Mouse (Mus musculus) CH12.LX (cell line): ENCODE data around the gene Txnrd1. TPM values are rescaled to one million over a fixed set of nuclear protein-coding genes. Genes with fewer than 3 reads are reported as not detected.

Experiments used
- DNase-seq: peaks from one replicate; pipeline ENCODE4 v3.0.0-alpha.2; 2013; ENCODE audit errors: extremely low read depth
- H3K27ac ChIP-seq: 2 replicates; pipeline ENCODE4 v1.5.1; 2012; ENCODE audit warnings: low read depth, mild to moderate bottlenecking, control low read depth, moderate library complexity; ENCODE audit not compliant: insufficient read depth
- H3K27me3 ChIP-seq: replicated peaks from 2 replicates; pipeline ENCODE3; 2012; ENCODE audit warnings: inconsistent platforms
- H3K36me3 ChIP-seq, 2 experiments: replicated peaks in 1 of 2; 2 replicates each; pipeline versions ENCODE3 to v1.6.1; 2012; ENCODE audit warnings: inconsistent platforms in 1 of 2, low read length in 1 of 2, mild to moderate bottlenecking in 1 of 2, mixed read lengths in 1 of 2, moderate library complexity in 1 of 2; ENCODE audit not compliant: control insufficient read depth in 1 of 2, insufficient read depth in 1 of 2
- H3K4me1 ChIP-seq, 2 experiments: 2 replicates each; pipeline ENCODE4 v1.6.1; 2012; ENCODE audit warnings: inconsistent platforms in 1 of 2, moderate library complexity in 1 of 2; ENCODE audit not compliant: insufficient read depth in 2 of 2, control insufficient read depth in 1 of 2
- H3K4me2 ChIP-seq: 2 replicates; pipeline ENCODE4 v1.6.1; 2012; ENCODE audit warnings: low read depth, mild to moderate bottlenecking, control low read depth; ENCODE audit not compliant: poor library complexity, insufficient read depth, severe bottlenecking
- H3K4me3 ChIP-seq, 3 experiments: fragments of 150-350 bp in 1 of 3; sonication (generic) in 1 of 3; replicated peaks in 1 of 3; 2 replicates each; pipeline versions ENCODE3 to v1.5.1; 2011 to 2012; ENCODE audit warnings: low read depth in 2 of 3, low read length in 2 of 3, mild to moderate bottlenecking in 2 of 3, moderate library complexity in 2 of 3, control low read depth in 1 of 3, improper control_type of control experiment in 1 of 3, inconsistent platforms in 1 of 3, mixed read lengths in 1 of 3; ENCODE audit not compliant: poor library complexity in 1 of 3
- H3K79me2 ChIP-seq: replicated peaks from 2 replicates; pipeline ENCODE4 v1.6.1; 2012; ENCODE audit warnings: mild to moderate bottlenecking, moderate library complexity; ENCODE audit not compliant: control insufficient read depth, poor library complexity, insufficient read depth, severe bottlenecking; ENCODE audit errors: extremely low read depth
- H3K9ac ChIP-seq: 2 replicates; pipeline ENCODE4 v1.6.1; 2012; ENCODE audit warnings: low read depth, mild to moderate bottlenecking, control low read depth, moderate library complexity; ENCODE audit not compliant: insufficient read depth
- H3K9me3 ChIP-seq: replicated peaks from 2 replicates; pipeline ENCODE3; 2012; ENCODE audit warnings: low read length, inconsistent platforms, mixed read lengths
- BHLHE40 ChIP-seq: IDR thresholded peaks from 2 replicates; pipeline ENCODE4 v1.6.1; 2011; ENCODE audit warnings: mild to moderate bottlenecking, low read depth, low read length, improper control_type of control experiment
- CHD1 ChIP-seq: IDR thresholded peaks from 2 replicates; pipeline ENCODE4 v1.6.1; 2012; ENCODE audit warnings: low read depth, low read length, improper control_type of control experiment, inconsistent platforms
- CHD2 ChIP-seq: IDR thresholded peaks from 2 replicates; pipeline ENCODE4 v1.6.1; 2011; ENCODE audit warnings: low read length, improper control_type of control experiment
- CTCF ChIP-seq, 2 experiments: IDR thresholded peaks in 1 of 2; conservative IDR thresholded peaks in 1 of 2; 2 replicates each; pipeline ENCODE4 v1.5.1; 2011 to 2012; ENCODE audit warnings: low read depth in 2 of 2, low read length in 2 of 2, improper control_type of control experiment in 1 of 2, inconsistent platforms in 1 of 2, mild to moderate bottlenecking in 1 of 2, moderate library complexity in 1 of 2
- E2F4 ChIP-seq: IDR thresholded peaks from 2 replicates; pipeline ENCODE4 v1.6.1; 2011; ENCODE audit warnings: low read depth, low read length, improper control_type of control experiment; ENCODE audit not compliant: insufficient replicate concordance
- ELF1 ChIP-seq: IDR thresholded peaks from 2 replicates; pipeline ENCODE4 v1.6.1; 2014; ENCODE audit warnings: low read depth, mild to moderate bottlenecking, inconsistent platforms, low read length, improper control_type of control experiment
- IRF4 ChIP-seq: IDR thresholded peaks from 2 replicates; pipeline ENCODE4 v1.6.1; 2014; ENCODE audit warnings: low read depth, mild to moderate bottlenecking, inconsistent platforms, low read length, improper control_type of control experiment
- JUN ChIP-seq: IDR thresholded peaks from 2 replicates; pipeline ENCODE4 v1.6.1; 2011; ENCODE audit warnings: low read depth, mild to moderate bottlenecking, low read length, improper control_type of control experiment, moderate library complexity; ENCODE audit not compliant: insufficient read depth
- JUND ChIP-seq: conservative IDR thresholded peaks from 2 replicates; pipeline ENCODE4 v1.6.1; 2011; ENCODE audit warnings: low read depth, low read length, improper control_type of control experiment
- KAT2A ChIP-seq: IDR thresholded peaks from 2 replicates; pipeline ENCODE4 v1.6.1; 2012; ENCODE audit warnings: low read length, improper control_type of control experiment, inconsistent platforms; ENCODE audit not compliant: insufficient replicate concordance
- MAFK ChIP-seq: IDR thresholded peaks from 2 replicates; pipeline ENCODE4 v1.6.1; 2011; ENCODE audit warnings: low read length, improper control_type of control experiment; ENCODE audit not compliant: insufficient replicate concordance
- MAX ChIP-seq: IDR thresholded peaks from 2 replicates; pipeline ENCODE4 v1.6.1; 2011; ENCODE audit warnings: low read length, improper control_type of control experiment
- MEF2A ChIP-seq: IDR thresholded peaks from 2 replicates; pipeline ENCODE4 v1.6.1; 2014; ENCODE audit warnings: low read depth, mild to moderate bottlenecking, inconsistent platforms, low read length, improper control_type of control experiment, borderline replicate concordance
- MXI1 ChIP-seq: IDR thresholded peaks from 2 replicates; pipeline ENCODE4 v1.6.1; 2011; ENCODE audit warnings: mild to moderate bottlenecking, low read depth, low read length, improper control_type of control experiment
- MYC ChIP-seq: IDR thresholded peaks from 2 replicates; pipeline ENCODE4 v1.6.1; 2011; ENCODE audit warnings: low read depth, mild to moderate bottlenecking, improper control_type of control experiment, low read length
- NRF1 ChIP-seq: IDR thresholded peaks from 2 replicates; pipeline ENCODE4 v1.6.1; 2014; ENCODE audit warnings: low read depth, mild to moderate bottlenecking, inconsistent platforms, low read length, improper control_type of control experiment, moderate library complexity
- PAX5 ChIP-seq: IDR thresholded peaks from 2 replicates; pipeline ENCODE4 v1.6.1; 2012; ENCODE audit warnings: low read length, inconsistent platforms, mixed read lengths
- POLR2AphosphoS2 ChIP-seq: IDR thresholded peaks from 2 replicates; pipeline ENCODE4 v1.6.1; 2011; ENCODE audit warnings: low read depth, low read length, improper control_type of control experiment
- RCOR1 ChIP-seq: conservative IDR thresholded peaks from 2 replicates; pipeline ENCODE4 v1.6.1; 2012; ENCODE audit warnings: low read depth, mild to moderate bottlenecking, inconsistent platforms, low read length, improper control_type of control experiment
- SIN3A ChIP-seq: IDR thresholded peaks from 2 replicates; pipeline ENCODE4 v1.6.1; 2012; ENCODE audit warnings: low read length, improper control_type of control experiment, inconsistent platforms
- TBP ChIP-seq: conservative IDR thresholded peaks from 2 replicates; pipeline ENCODE4 v1.6.1; 2011; ENCODE audit warnings: low read depth, low read length, improper control_type of control experiment
- UBTF ChIP-seq: IDR thresholded peaks from 2 replicates; pipeline ENCODE4 v1.6.1; 2012; ENCODE audit warnings: low read depth, mild to moderate bottlenecking, inconsistent platforms, low read length, improper control_type of control experiment, moderate library complexity
- USF1 ChIP-seq: IDR thresholded peaks from 2 replicates; pipeline ENCODE4 v1.6.1; 2014; ENCODE audit warnings: low read depth, mild to moderate bottlenecking, inconsistent platforms, low read length, improper control_type of control experiment
- USF2 ChIP-seq: conservative IDR thresholded peaks from 2 replicates; pipeline ENCODE4 v1.6.1; 2011; ENCODE audit warnings: low read depth, low read length, improper control_type of control experiment
- ZKSCAN1 ChIP-seq: IDR thresholded peaks from 2 replicates; pipeline ENCODE4 v1.6.1; 2012; ENCODE audit warnings: low read depth, inconsistent platforms, low read length, improper control_type of control experiment, borderline replicate concordance
- ZMIZ1 ChIP-seq: IDR thresholded peaks from 2 replicates; pipeline ENCODE4 v1.6.1; 2012; ENCODE audit warnings: low read depth, mild to moderate bottlenecking, inconsistent platforms, low read length, improper control_type of control experiment
- dilution Hi-C: fragments of 300-500 bp; cut with MboI; formaldehyde crosslinking; loops from 2 replicates; pipeline ENCODE4 v1.14.3; 2020; ENCODE audit warnings: low sequenced_read_pairs; ENCODE audit not compliant: extremely low pct_unique_long_range_greater_than_20kb, extremely low pct_ligation_motif_present
- in situ Hi-C: fragments of 300-500 bp; cut with MboI; formaldehyde crosslinking; loops from 3 replicates; pipeline ENCODE4 v1.14.3; 2019; ENCODE audit warnings: low sequenced_read_pairs, low pct_ligation_motif_present, low pct_unique_long_range_greater_than_20kb, mixed read lengths
- polyA plus RNA-seq: library from polyadenylated mRNA; unstranded; fragments of >175 nt; gene quantifications from 2 replicates; pipeline ENCODE4 v1.2.1, GENCODE M21; 2012; ENCODE audit warnings: low read depth; ENCODE audit not compliant: insufficient read length
- total RNA-seq, 2 experiments: library from RNA; depleted of rRNA; stranded (reverse); fragments of 300-350 nt in 1 of 2; fragments of >200 nt in 1 of 2; gene quantifications; 2 replicates each; pipeline ENCODE4 v1.2.3; 2012 to 2014

Gene Txnrd1
- total and polyA plus RNA-seq, 3 experiments: 92.1 to 254 (median 133) TPM

GRCm38 (mm10) chr10:82824541-82824940 lies 9.2 kb upstream of the Txnrd1 start:
- in situ Hi-C loops: no loop called here
- no peaks in the 10 kb centered on the region for H3K9me3 ChIP-seq
- TF ChIP-seq MAX: no peak
- TF ChIP-seq RCOR1: no peak
- no peak for TF ChIP-seq JUND
- no peak for TF ChIP-seq POLR2AphosphoS2
- TF ChIP-seq ELF1: no peak
- no peak for TF ChIP-seq ZKSCAN1
- no peak for TF ChIP-seq USF1
- no peak for TF ChIP-seq PAX5
- TF ChIP-seq USF2: no peak
- no peak for TF ChIP-seq ZMIZ1
- TF ChIP-seq MYC: no peak
- TF ChIP-seq TBP: no peak
- peaks cover 0 to 12% of the 10 kb centered on the region in 2 experiments; a peak in 2 of 4 replicates for H3K4me1 ChIP-seq
- H3K4me2 ChIP-seq: no peak overlapping the region
- no peak overlapping the region for H3K27ac ChIP-seq
- no peak overlapping the region for H3K4me3 ChIP-seq
- H3K36me3 ChIP-seq: no peaks in the 10 kb centered on the region
- no peak overlapping the region for H3K9ac ChIP-seq
- dilution Hi-C loops: no loop called here
- H3K27me3 ChIP-seq: no peaks in the 10 kb centered on the region
- DNase-seq: no peak
- no peaks in the 10 kb centered on the region for H3K79me2 ChIP-seq

GRCm38 (mm10) chr10:82826516-82826915 lies 7.2 kb upstream of the Txnrd1 start:
- H3K4me3 ChIP-seq: no peak overlapping the region
- DNase-seq: no peak
- no peaks in the 10 kb centered on the region for H3K27me3 ChIP-seq
- no peaks in the 10 kb centered on the region for H3K79me2 ChIP-seq
- no peaks in the 10 kb centered on the region for H3K9me3 ChIP-seq
- in situ Hi-C loops (no loop called here), dilution Hi-C loops (no loop called here)
- no peak overlapping the region for H3K9ac ChIP-seq
- H3K4me2 ChIP-seq: no peak overlapping the region
- TF ChIP-seq BHLHE40: no peak
- TF ChIP-seq ZMIZ1: no peak
- no peak for TF ChIP-seq KAT2A
- TF ChIP-seq IRF4: no peak
- no peak for TF ChIP-seq CHD1
- TF ChIP-seq UBTF: no peak
- no peak for TF ChIP-seq E2F4
- TF ChIP-seq MXI1: no peak
- no peak for TF ChIP-seq PAX5
- TF ChIP-seq CTCF (conservative IDR thresholded peaks at IDR 0.05 in 1 of 2, IDR thresholded peaks at IDR 0.05 in 1 of 2; ENCODE audit: low read depth in 2 of 2, low read length in 2 of 2): no peak
- no peak for TF ChIP-seq USF2
- no peak for TF ChIP-seq MEF2A
- TF ChIP-seq USF1: no peak
- TF ChIP-seq TBP: no peak
- TF ChIP-seq SIN3A: no peak
- no peak for TF ChIP-seq CHD2
- no peak for TF ChIP-seq MAFK
- TF ChIP-seq NRF1: no peak
- no peak for TF ChIP-seq JUN
- H3K4me1 ChIP-seq: peaks cover 0 to 12% of the 10 kb centered on the region in 2 experiments; a peak in 2 of 4 replicates
- no peak overlapping the region for H3K27ac ChIP-seq
- H3K36me3 ChIP-seq: no peaks in the 10 kb centered on the region
